Mouse (Mus musculus) colon, adult 2 months (tissue): Measurements from ENCODE around the gene Magea6. TPM values are rescaled to one million over a fixed set of nuclear protein-coding genes. Genes with fewer than 3 reads are reported as not detected.

Experiments used
- polyA plus RNA-seq: library from polyadenylated mRNA; depleted of rRNA; stranded (reverse); fragments of >200 nt; gene quantifications from 2 replicates; pipeline ENCODE4 v1.2.3, GENCODE M21; 2012; rRNA removed

Magea6 gene
- not detected in 2 replicates for polyA plus RNA-seq

GRCm38 (mm10) chrX:154935887-154936286 lies at the start of gene Magea6:
Gene Magea6 (minus strand): TSS chrX:154935987.

GRCm38 (mm10) chrX:154949405-154949804 lies 13.6 kb upstream of the Magea6 start, which contains the start of gene Magea3:
Gene Magea3 (minus strand): TSS chrX:154949505.

GRCm38 (mm10) chrX:154890167-154890566 lies 45.6 kb downstream of the Magea6 start, which contains the start of gene Cldn34b1:
Gene Cldn34b1 (minus strand): TSS chrX:154890267.

Other genes starting within 250 kb of the Magea6 start
- gene Cldn34b1, start 45.7 kb downstream of the Magea6 start, polyA plus RNA-seq: not detected in 2 replicates
- gene Magea3, start 13.5 kb upstream of the Magea6 start, polyA plus RNA-seq: not detected in 2 replicates
- not detected in 2 replicates for gene Magea8, start 59.9 kb upstream of the Magea6 start, polyA plus RNA-seq
- gene Magea5, start 127.2 kb upstream of the Magea6 start, polyA plus RNA-seq: not detected in 2 replicates
- gene Magea1, start 153.8 kb upstream of the Magea6 start, polyA plus RNA-seq: not detected in 2 replicates
- gene Magea2, start 157.7 kb upstream of the Magea6 start, polyA plus RNA-seq: not detected in 2 replicates
- not detected in 2 replicates for gene Cldn34b2, start 192.4 kb upstream of the Magea6 start, polyA plus RNA-seq